Mouse (Mus musculus) cerebral cortex, adult 2 months (tissue): ENCODE data around the gene Sult5a1.

Experiments used
- WGBS: fragments of 180-500 bp; shearing (Covaris S2); methylation state at CpG from one replicate; pipeline ENCODE4 v1.1.7; 2018; 5-methylcytosine and 5-hydroxymethylcytosine counted together

The Sult5a1 gene

GRCm38 (mm10) chr8:123157888-123158465, at the start of gene Sult5a1:
Gene Sult5a1, minus strand, starts transcription at chr8:123158315.
- 47% methylated on average over 13 of the region's 13 CpGs for WGBS

- 54% methylated on average over 3 of the region's 3 CpGs for WGBS
These were observed 45.5 kb upstream of the Sult5a1 start for GRCm38 (mm10) chr8:123203571-123203970.

GRCm38 (mm10) chr8:123202288-123202687, 44.2 kb upstream of the Sult5a1 start:
- 20% methylated on average over 5 of the region's 5 CpGs for WGBS

GRCm38 (mm10) chr8:123199864-123200263, 41.7 kb upstream of the Sult5a1 start:
- WGBS, result 79% methylated on average over 14 of the region's 14 CpGs

GRCm38 (mm10) chr8:123197016-123197415, 38.9 kb upstream of the Sult5a1 start:
- 87% methylated on average over 5 of the region's 5 CpGs for WGBS

GRCm38 (mm10) chr8:123193771-123194170, 35.7 kb upstream of the Sult5a1 start:
- 95% methylated on average over 9 of the region's 9 CpGs for WGBS

- 63% methylated on average over 8 of the region's 8 CpGs for WGBS
These were observed 33.8 kb upstream of the Sult5a1 start for GRCm38 (mm10) chr8:123191908-123192307.

- WGBS, result 1% methylated on average over 9 of the region's 9 CpGs
These were observed 32.6 kb upstream of the Sult5a1 start for GRCm38 (mm10) chr8:123190678-123191077.

GRCm38 (mm10) chr8:123188841-123189240, 30.7 kb upstream of the Sult5a1 start:
- WGBS, result 39% methylated on average over 7 of the region's 7 CpGs

- WGBS, result 60% methylated on average over 2 of the region's 2 CpGs
These were observed 29.9 kb upstream of the Sult5a1 start for GRCm38 (mm10) chr8:123188006-123188405.

- WGBS, result 67% methylated on average over 19 of the region's 19 CpGs
These were observed 27.7 kb upstream of the Sult5a1 start, which contains the start of gene Dpep1 for GRCm38 (mm10) chr8:123185566-123186409. Gene Dpep1, plus strand, starts transcription at chr8:123186242.

- 90% methylated on average over 3 of the region's 3 CpGs for WGBS
These were observed 23.3 kb upstream of the Sult5a1 start for GRCm38 (mm10) chr8:123181391-123181790.

- WGBS, result 87% methylated on average over 9 of the region's 9 CpGs
These were observed 1.9 kb downstream of the Sult5a1 start for GRCm38 (mm10) chr8:123156070-123156773.

- 67% methylated on average over 5 of the region's 5 CpGs for WGBS
These were observed 2.9 kb downstream of the Sult5a1 start for GRCm38 (mm10) chr8:123155177-123155576.

GRCm38 (mm10) chr8:123150737-123151171, 7.4 kb downstream of the Sult5a1 start:
- 44% methylated on average over 9 of the region's 9 CpGs for WGBS

- WGBS, result 54% methylated on average over 7 of the region's 7 CpGs
These were observed 11.7 kb downstream of the Sult5a1 start for GRCm38 (mm10) chr8:123146390-123146789.

GRCm38 (mm10) chr8:123145279-123145678, 12.8 kb downstream of the Sult5a1 start:
- WGBS, result 68% methylated on average over 6 of the region's 6 CpGs

- WGBS, result 42% methylated on average over 14 of the region's 14 CpGs
These were observed 16.2 kb downstream of the Sult5a1 start for GRCm38 (mm10) chr8:123141741-123142462.

GRCm38 (mm10) chr8:123138741-123139140, 19.4 kb downstream of the Sult5a1 start:
- 74% methylated on average over 4 of the region's 4 CpGs for WGBS

GRCm38 (mm10) chr8:123137645-123138077, 20.5 kb downstream of the Sult5a1 start:
- 18% methylated on average over 2 of the region's 2 CpGs for WGBS

- 93% methylated on average over 9 of the region's 9 CpGs for WGBS
These were observed 21.8 kb downstream of the Sult5a1 start for GRCm38 (mm10) chr8:123136287-123136686.

GRCm38 (mm10) chr8:123135806-123136205, 22.3 kb downstream of the Sult5a1 start:
- 55% methylated on average over 9 of the region's 9 CpGs for WGBS
